Mouse (Mus musculus): ENCODE measurements around the gene Trat1.

Gene Trat1

GRCm38 (mm10) chr16:48716343-48716742, 55.5 kb downstream of the Trat1 start:
- no peak for DNase-seq

- no peak for DNase-seq
Measured at GRCm38 (mm10) chr16:48701896-48702295, 69.9 kb downstream of the Trat1 start.

All from kidney, postnatal 25 days (tissue).